Mouse (Mus musculus): ENCODE measurements around the gene Slc5a1. TPM values are rescaled to one million over a fixed set of nuclear protein-coding genes. Genes with fewer than 3 reads are reported as not detected.

The Slc5a1 gene
- polyA plus RNA-seq, 1 experiment from 2014 or later, result 0.04 TPM

DNA sequence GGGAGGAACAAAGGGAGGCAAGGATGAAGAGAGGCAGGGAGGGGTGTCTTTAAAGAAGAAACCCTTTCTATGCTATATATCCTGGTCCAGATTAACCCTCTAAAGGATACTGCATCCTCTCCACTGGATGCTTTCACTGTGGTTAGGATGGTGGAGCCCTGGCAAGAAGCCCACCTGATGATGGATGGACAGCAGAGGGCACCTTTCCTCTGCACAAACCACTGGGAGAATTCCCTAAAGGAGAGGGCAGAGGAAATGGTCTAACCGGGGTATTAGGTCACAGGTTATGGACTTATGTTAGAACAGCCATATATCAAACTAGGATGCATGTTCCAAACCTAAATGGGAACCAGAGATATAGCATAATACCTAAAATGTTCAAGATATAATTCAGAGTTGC, 96.1 kb downstream of the Slc5a1 start:
- Histone ChIP-seq H3K27me3 (no peaks in the 10 kb centered on the region), H3K4me2 (no peak overlapping the region), H3K4me1 (no peaks in the 10 kb centered on the region), H3K4me3 (no peak overlapping the region), H3K36me3 (ENCODE audit: poor library complexity, severe bottlenecking) (no peaks in the 10 kb centered on the region), H3K27ac (no peak overlapping the region), H3K9ac (no peak overlapping the region), H3K9me3 (replicated peaks) (no peaks in the 10 kb centered on the region)
- no peak for ATAC-seq
- WGBS, result 66% methylated on average over 1 of the region's 1 CpGs

DNA sequence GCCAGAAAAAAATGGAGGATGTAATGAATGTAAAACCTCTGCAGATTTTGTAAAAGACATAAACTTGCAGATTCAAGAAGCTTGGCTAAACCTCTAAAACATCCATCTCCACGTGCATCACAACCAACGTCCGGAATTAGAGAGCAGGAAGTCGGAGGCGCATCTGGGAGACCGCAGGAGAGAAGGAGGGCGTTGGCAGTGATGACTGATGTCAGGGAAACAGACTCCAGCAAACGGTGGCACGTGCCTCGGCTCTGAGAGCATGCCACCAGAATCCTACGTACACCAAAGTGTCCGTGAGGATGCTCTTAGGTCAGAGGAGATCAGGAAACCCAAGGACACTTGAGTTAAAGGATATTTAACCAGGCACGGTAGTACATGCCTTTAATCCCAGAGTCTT, 97.7 kb downstream of the Slc5a1 start:
- Histone ChIP-seq H3K27ac (no peak overlapping the region), H3K9me3 (replicated peaks) (no peaks in the 10 kb centered on the region), H3K4me3 (no peak overlapping the region), H3K9ac (no peak overlapping the region), H3K4me1 (no peaks in the 10 kb centered on the region), H3K27me3 (no peaks in the 10 kb centered on the region), H3K4me2 (no peak overlapping the region), H3K36me3 (ENCODE audit: poor library complexity, severe bottlenecking) (no peaks in the 10 kb centered on the region)
- 81% methylated on average over 13 of the region's 13 CpGs for WGBS
- no peak for ATAC-seq

DNA sequence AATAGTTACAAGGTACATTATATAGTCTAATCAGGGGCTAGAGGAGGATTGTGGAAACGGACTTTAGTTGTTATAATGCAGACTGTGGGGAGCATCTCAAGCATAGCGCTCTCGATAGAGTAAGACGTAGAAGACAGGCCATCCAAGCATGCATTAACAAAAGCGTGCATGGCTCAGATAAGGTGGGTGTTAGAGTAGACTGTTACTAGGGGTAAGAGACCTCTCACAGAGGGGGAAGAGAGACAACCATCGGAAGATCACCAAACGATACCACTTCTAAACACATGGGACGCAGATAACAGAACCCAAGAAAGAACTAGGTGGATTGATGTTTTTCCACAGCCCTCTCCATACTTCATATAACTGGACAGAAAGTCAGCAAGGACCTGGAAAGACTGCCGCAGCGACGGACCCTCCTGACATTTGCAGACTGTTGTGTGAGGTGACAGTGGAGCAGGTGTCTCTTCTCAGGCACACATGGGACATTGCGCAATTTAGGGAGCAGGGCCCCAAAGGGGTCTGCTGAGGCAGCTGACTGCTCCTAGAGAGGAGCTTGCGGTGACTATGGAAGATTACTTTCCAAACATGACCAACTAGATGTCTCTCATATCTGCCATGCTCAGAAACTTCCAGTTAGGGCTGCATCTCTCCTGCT, 98.6 kb downstream of the Slc5a1 start:
- H3K4me1 ChIP-seq, result no peaks in the 10 kb centered on the region
- H3K9me3 ChIP-seq (replicated peaks), result no peaks in the 10 kb centered on the region
- H3K4me3 ChIP-seq, result no peak overlapping the region
- H3K27me3 ChIP-seq, result no peaks in the 10 kb centered on the region
- WGBS, result 90% methylated on average over 13 of the region's 13 CpGs
- H3K4me2 ChIP-seq, result no peak overlapping the region
- H3K36me3 ChIP-seq (ENCODE audit: poor library complexity, severe bottlenecking), result no peaks in the 10 kb centered on the region
- ATAC-seq, result no peak
- H3K9ac ChIP-seq, result no peak overlapping the region
- H3K27ac ChIP-seq, result no peak overlapping the region

DNA sequence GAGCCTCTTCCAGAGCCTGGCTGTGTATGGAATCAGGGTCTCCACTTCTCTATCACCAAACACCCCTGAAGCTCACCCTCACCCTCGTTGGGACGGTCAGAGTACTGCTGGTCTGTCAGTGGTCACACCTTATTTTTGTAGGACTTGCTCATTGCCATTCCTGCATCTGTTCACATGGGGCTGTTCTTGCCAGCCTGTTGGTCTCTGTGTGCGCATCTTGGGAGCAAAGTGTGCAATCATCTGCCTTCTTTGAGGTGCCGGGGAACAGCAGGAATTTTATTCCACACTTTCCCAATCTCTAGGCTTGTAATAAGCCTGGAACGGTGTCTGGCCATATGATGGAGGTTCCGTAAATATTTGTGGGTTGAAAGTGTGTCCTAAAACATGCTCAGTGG, 99.1 kb downstream of the Slc5a1 start:
- no peak for ATAC-seq
- Histone ChIP-seq H3K9me3 (replicated peaks) (no peaks in the 10 kb centered on the region), H3K27me3 (no peaks in the 10 kb centered on the region), H3K27ac (no peak overlapping the region), H3K36me3 (ENCODE audit: poor library complexity, severe bottlenecking) (no peaks in the 10 kb centered on the region), H3K4me1 (no peaks in the 10 kb centered on the region), H3K4me2 (no peak overlapping the region), H3K9ac (no peak overlapping the region), H3K4me3 (no peak overlapping the region)
- WGBS, result 82% methylated on average over 6 of the region's 6 CpGs

DNA sequence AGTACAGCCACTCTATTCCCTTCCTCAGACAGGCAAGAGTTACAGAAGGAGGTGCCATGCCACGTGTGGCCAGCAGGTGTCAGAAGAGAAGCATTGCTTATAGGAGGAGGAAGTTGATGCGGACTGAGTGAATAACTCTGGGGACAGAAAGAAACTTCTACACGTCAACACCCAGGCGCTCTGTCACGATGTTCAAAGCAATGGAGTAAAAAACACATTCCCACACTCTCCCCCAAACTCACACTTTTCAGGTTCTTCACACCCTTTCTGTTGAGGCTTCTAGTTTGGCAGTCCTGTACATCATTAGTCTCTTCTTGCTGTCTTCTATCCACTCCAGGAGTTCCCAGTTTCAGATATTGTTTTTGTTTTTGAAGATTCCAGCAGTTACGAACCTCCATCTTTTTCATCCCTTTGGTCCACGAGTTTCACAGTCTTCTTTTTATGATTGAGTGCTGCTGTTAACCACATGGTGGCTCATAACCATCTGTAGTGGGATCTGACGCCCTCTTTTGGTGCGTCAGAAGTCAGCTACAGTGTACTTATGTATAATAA, 99.7 kb downstream of the Slc5a1 start:
- Histone ChIP-seq H3K9me3 (replicated peaks) (no peaks in the 10 kb centered on the region), H3K36me3 (ENCODE audit: poor library complexity, severe bottlenecking) (no peaks in the 10 kb centered on the region), H3K9ac (no peak overlapping the region), H3K27ac (no peak overlapping the region), H3K27me3 (no peaks in the 10 kb centered on the region), H3K4me3 (no peak overlapping the region), H3K4me2 (peak overlapping the region; percentile 29), H3K4me1 (no peaks in the 10 kb centered on the region)
- ATAC-seq, result peak; percentile 59; the same call in 1 of the 2 replicates
- 19% methylated on average over 9 of the region's 9 CpGs for WGBS

DNA sequence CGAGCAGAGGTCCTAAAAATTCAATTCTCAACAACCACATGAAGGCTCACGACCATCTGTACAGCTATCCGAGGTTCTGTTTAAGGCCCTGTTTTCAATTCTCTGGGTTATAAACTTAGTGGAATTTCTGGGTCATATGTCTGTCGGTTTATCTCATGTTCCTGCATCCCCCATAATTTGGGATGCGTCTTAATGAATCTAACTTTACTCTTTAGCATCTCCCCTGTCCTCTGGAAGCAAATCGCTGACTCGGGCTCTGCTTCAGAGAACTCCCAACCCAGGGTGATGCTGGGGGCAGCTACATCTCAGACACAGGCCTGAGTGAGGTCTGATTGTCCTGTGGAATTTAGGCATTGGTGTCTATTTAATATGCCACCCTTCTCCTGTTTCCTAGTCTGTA, 100.3 kb downstream of the Slc5a1 start:
- H3K9ac ChIP-seq, result no peak overlapping the region
- no peak overlapping the region for H3K4me3 ChIP-seq
- no peaks in the 10 kb centered on the region for H3K27me3 ChIP-seq
- H3K36me3 ChIP-seq (ENCODE audit: poor library complexity, severe bottlenecking), result no peaks in the 10 kb centered on the region
- no peaks in the 10 kb centered on the region for H3K9me3 ChIP-seq (replicated peaks)
- WGBS, result 82% methylated on average over 7 of the region's 7 CpGs
- H3K4me2 ChIP-seq, result no peak overlapping the region
- no peaks in the 10 kb centered on the region for H3K4me1 ChIP-seq
- no peak for ATAC-seq
- no peak overlapping the region for H3K27ac ChIP-seq

DNA sequence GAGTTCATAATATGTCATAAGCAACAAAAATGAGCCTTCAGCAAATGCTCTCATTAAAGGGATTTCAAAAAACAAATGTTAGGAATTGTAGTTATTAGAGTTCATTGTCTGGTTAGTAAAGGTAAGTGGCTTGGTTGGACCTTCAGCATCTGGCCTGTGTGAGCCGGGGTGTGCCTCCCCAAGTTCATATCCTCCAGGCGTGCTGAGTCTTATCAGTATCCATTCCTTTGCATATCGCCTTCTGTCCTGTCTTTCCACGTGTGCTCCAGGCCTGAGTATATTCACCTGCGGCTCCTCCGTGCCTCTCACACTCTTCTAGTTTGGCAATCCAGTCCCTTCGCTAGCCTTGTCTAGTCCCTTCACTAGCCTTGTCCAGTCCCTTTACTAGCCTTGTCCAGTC, 102.3 kb downstream of the Slc5a1 start:
- Histone ChIP-seq H3K9ac (no peak overlapping the region), H3K27me3 (no peaks in the 10 kb centered on the region), H3K9me3 (replicated peaks) (no peaks in the 10 kb centered on the region), H3K27ac (no peak overlapping the region), H3K4me2 (no peak overlapping the region), H3K36me3 (ENCODE audit: poor library complexity, severe bottlenecking) (no peaks in the 10 kb centered on the region), H3K4me1 (no peaks in the 10 kb centered on the region), H3K4me3 (no peak overlapping the region)
- ATAC-seq, result no peak
- WGBS, result 91% methylated on average over 7 of the region's 7 CpGs

DNA sequence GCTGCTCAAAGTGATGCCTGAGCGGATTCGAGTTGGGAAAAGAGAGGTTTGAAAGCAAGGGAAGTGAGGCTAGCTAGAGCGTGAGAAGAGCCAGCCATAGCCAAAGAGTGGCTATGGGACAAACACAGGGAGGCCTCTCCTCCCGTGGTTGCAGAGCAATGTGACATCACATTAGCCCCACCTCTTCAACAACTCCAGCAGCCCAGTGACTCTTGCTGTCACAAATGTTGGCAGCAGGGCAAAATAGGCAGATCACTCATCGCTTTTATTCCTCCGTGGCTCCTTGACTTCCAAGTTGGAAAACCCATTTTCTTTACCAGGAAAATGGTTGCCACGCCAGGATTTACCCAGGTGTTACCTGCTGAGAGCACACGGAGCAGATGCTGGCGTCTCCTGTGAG, 103.1 kb downstream of the Slc5a1 start:
- WGBS, result 52% methylated on average over 9 of the region's 9 CpGs
- no peaks in the 10 kb centered on the region for H3K27me3 ChIP-seq
- no peaks in the 10 kb centered on the region for H3K4me1 ChIP-seq
- no peak for ATAC-seq
- no peak overlapping the region for H3K4me3 ChIP-seq
- H3K27ac ChIP-seq, result no peak overlapping the region
- H3K9me3 ChIP-seq (replicated peaks), result no peaks in the 10 kb centered on the region
- H3K36me3 ChIP-seq (ENCODE audit: poor library complexity, severe bottlenecking), result no peaks in the 10 kb centered on the region
- H3K9ac ChIP-seq, result no peak overlapping the region
- no peak overlapping the region for H3K4me2 ChIP-seq

DNA sequence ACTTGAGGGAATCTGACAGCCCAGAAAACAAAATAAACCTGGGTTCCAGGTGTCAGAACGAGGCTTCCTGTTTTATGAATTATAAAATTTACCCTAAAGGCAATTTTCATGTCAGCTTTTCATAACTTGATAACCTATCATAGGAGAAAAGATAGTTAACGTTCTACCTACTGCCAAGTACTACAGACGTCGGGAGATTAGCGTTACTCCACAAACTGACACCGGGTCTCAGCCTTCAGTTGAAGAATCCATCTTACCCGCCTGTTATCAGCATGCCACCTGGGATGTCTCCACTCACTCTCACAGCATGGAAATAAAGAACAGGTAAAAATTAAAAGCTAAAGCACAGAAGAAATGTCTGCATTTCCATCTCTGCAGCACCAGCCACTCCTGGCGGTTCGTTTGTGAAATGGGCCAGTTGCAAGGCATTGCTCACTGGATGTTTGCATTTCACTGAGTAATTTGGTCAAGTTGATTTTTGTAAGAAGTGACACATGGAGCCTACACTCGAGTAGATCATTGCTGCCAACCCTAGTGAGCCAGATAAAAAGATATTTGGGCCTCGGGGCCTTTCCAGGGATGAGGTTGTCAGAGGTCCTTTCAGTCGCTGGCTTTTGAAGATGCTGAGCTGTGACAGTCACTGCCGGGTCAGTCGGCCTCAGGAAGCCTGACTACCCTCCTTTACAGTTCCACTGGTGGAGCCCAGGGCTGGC, 104.7 kb downstream of the Slc5a1 start:
- H3K4me3 ChIP-seq, result no peak overlapping the region
- no peak overlapping the region for H3K4me2 ChIP-seq
- ATAC-seq, result no peak
- H3K27me3 ChIP-seq, result no peaks in the 10 kb centered on the region
- H3K9ac ChIP-seq, result no peak overlapping the region
- no peaks in the 10 kb centered on the region for H3K9me3 ChIP-seq (replicated peaks)
- no peaks in the 10 kb centered on the region for H3K4me1 ChIP-seq
- WGBS, result 81% methylated on average over 14 of the region's 14 CpGs
- no peak overlapping the region for H3K27ac ChIP-seq
- H3K36me3 ChIP-seq (ENCODE audit: poor library complexity, severe bottlenecking), result no peaks in the 10 kb centered on the region

DNA sequence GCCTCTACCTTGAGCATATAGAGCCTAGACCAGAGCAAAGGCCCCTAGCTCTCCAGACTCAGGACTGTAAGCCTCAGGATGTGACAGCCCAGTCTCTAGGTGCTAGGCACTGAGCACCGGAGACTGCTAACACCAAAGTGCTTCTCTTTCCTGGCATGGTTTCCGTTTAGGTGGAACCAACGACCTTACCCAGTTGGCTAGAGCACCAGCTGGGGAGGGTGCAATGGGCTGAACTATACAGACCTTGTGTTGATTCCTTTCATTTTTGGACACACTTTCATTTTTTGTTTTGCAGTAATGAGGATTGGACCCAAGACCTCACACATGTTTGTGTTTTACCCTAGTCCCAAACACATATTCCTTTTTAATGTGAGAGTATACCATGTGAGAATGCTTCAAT, 106.5 kb downstream of the Slc5a1 start:
- no peaks in the 10 kb centered on the region for H3K4me1 ChIP-seq
- H3K4me3 ChIP-seq, result no peak overlapping the region
- H3K36me3 ChIP-seq (ENCODE audit: poor library complexity, severe bottlenecking), result no peaks in the 10 kb centered on the region
- ATAC-seq, result no peak
- H3K27me3 ChIP-seq, result no peaks in the 10 kb centered on the region
- 88% methylated on average over 3 of the region's 3 CpGs for WGBS
- no peak overlapping the region for H3K27ac ChIP-seq
- no peak overlapping the region for H3K9ac ChIP-seq
- no peak overlapping the region for H3K4me2 ChIP-seq
- H3K9me3 ChIP-seq (replicated peaks), result no peaks in the 10 kb centered on the region

DNA sequence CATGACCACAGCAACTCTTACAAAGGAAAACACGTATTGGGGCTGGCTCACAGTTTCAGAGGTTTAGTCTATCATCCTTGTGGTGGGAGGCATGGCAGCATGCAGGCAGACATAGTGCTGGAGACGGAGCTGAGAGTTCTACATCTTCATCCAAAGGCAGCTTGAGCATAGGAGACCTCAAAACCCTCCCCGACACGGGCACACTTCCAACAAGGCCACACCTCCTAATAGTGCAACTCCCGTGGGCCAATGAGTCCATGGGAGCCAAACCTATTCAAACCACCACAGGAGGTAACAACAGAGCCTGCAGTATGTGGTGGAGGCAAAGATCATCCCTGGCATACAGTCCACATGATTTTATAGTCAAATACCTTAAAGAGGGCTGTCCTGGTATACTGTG, 107.2 kb downstream of the Slc5a1 start:
- Histone ChIP-seq H3K9me3 (replicated peaks) (no peaks in the 10 kb centered on the region), H3K27me3 (no peaks in the 10 kb centered on the region), H3K4me1 (no peaks in the 10 kb centered on the region), H3K27ac (no peak overlapping the region), H3K4me3 (no peak overlapping the region), H3K36me3 (ENCODE audit: poor library complexity, severe bottlenecking) (no peaks in the 10 kb centered on the region), H3K4me2 (no peak overlapping the region), H3K9ac (no peak overlapping the region)
- ATAC-seq, result no peak
- 80% methylated on average over 5 of the region's 5 CpGs for WGBS

Data from forebrain, embryonic 13.5 days (tissue).